Mouse (Mus musculus): ENCODE data around the gene 1700037H04Rik. TPM values are rescaled to one million over a fixed set of nuclear protein-coding genes. Genes with fewer than 3 reads are reported as not detected.

1700037H04Rik gene
- total RNA-seq, 2 experiments from 2014 or later, result 11.5 to 12.2 TPM

Other genes starting within 250 kb of the 1700037H04Rik start
- 1 to 10 TPM; 6.6 to 7.0 TPM for gene Gfra4, start 117.0 kb downstream of the 1700037H04Rik start, total RNA-seq (2021)
- 1 to 10 TPM in 1 of 2 experiments, under 1 TPM in 1; 0.99 to 2.3 TPM for gene Adam33, start 96.3 kb downstream of the 1700037H04Rik start, total RNA-seq (2021)
- 1 to 10 TPM; 1.6 to 2.2 TPM for gene Siglec1, start 73.3 kb downstream of the 1700037H04Rik start, total RNA-seq (2021)
- 10 to 100 TPM; 32.5 to 43.1 TPM for gene Hspa12b, start 32.8 kb downstream of the 1700037H04Rik start, total RNA-seq (2021)
- gene Gm11037, start 26.6 kb downstream of the 1700037H04Rik start, total RNA-seq (2021), result not detected
- gene Cenpb, start 20.0 kb upstream of the 1700037H04Rik start, total RNA-seq (2021), result 10 to 100 TPM; 76.6 to 80.9 TPM
- 1 to 10 TPM; 6.1 to 8.1 TPM for gene Cdc25b, start 26.9 kb upstream of the 1700037H04Rik start, total RNA-seq (2021)
- gene Spef1, start 27.2 kb upstream of the 1700037H04Rik start, total RNA-seq (2021), result 1 to 10 TPM; 7.1 to 8.7 TPM
- 10 to 100 TPM; 34.4 to 42.7 TPM for gene Ap5s1, start 47.0 kb upstream of the 1700037H04Rik start, total RNA-seq (2021)
- 10 to 100 TPM; 69.3 to 69.9 TPM for gene Mavs, start 74.0 kb upstream of the 1700037H04Rik start, total RNA-seq (2021)
- gene Pank2, start 102.4 kb upstream of the 1700037H04Rik start, total RNA-seq (2021), result 10 to 100 TPM; 22.4 to 25.0 TPM
- 1 to 10 TPM; 3.6 to 3.9 TPM for gene Rnf24, start 192.8 kb upstream of the 1700037H04Rik start, total RNA-seq (2021)